11 mouse cellular contexts compared by ENCODE assay signal in genomic region chr4:125488796-125489637, GRCm38 (mm10). TPM values are rescaled to one million over a fixed set of nuclear protein-coding genes. Genes with fewer than 3 reads are reported as not detected.
DNase-seq lines count a peak whose midpoint lies in the region; ATAC-seq and TF ChIP-seq lines count a peak whose summit lies in the region.
"Had no signal": no experiment of that assay in that cellular context is flagged by ENCODE, and none has a peak within 500 bp of the region (broad histone marks: within the 10 kb centered on the region; RNA-seq: fewer than 3 reads in every experiment).

No protein-coding gene starts in this region.

- no peak for ATAC-seq in heart, embryonic 12.5 days (ENCODE audit: insufficient number of reproducible peaks, low FRiP score)
- no peak for ATAC-seq in forebrain, postnatal 0 days
- no peak for ATAC-seq in midbrain, embryonic 16.5 days
- ATAC-seq in lung, postnatal 0 days = no peak

- no peak overlapping the region for H3K27ac ChIP-seq in heart, embryonic 12.5 days (ENCODE audit: poor library complexity, severe bottlenecking)
- peak overlapping the region; percentile 89 for H3K27ac ChIP-seq in forebrain, postnatal 0 days (ENCODE audit: low read depth, low read length)
- H3K27ac ChIP-seq in midbrain, embryonic 16.5 days (ENCODE audit: low read length) = peak overlapping the region; percentile 83
- H3K27ac ChIP-seq in lung, postnatal 0 days (ENCODE audit: low read length) = no peak overlapping the region

- TF ChIP-seq CTCF in brain, embryonic 14.5 days (IDR thresholded peaks at IDR 0.05; ENCODE audit: borderline replicate concordance, extremely low read depth, insufficient read depth, insufficient read length) = no peak
- TF ChIP-seq CTCF in forebrain, postnatal 0 days (IDR thresholded peaks at IDR 0.05; ENCODE audit: low read depth) = no peak
- TF ChIP-seq CTCF in lung, postnatal 0 days (IDR thresholded peaks at IDR 0.05) = no peak

- H3K9ac ChIP-seq in heart, embryonic 12.5 days = no peak overlapping the region
- H3K9ac ChIP-seq in forebrain, postnatal 0 days = peak overlapping the region; percentile 70
- H3K9ac ChIP-seq in midbrain, embryonic 16.5 days (ENCODE audit: low read depth, low read length) = peak overlapping the region; percentile 76
- no peak overlapping the region for H3K9ac ChIP-seq in lung, postnatal 0 days (replicated peaks; ENCODE audit: low read depth)

- H3K4me3 ChIP-seq in heart, embryonic 12.5 days = peak overlapping the region; percentile 50; the same call in 1 of the 2 replicates
- peak overlapping the region; percentile 59 for H3K4me3 ChIP-seq in forebrain, postnatal 0 days (ENCODE audit: low read depth, low read length)
- peak overlapping the region; percentile 63 for H3K4me3 ChIP-seq in midbrain, embryonic 16.5 days (ENCODE audit: low read depth, low read length)
- H3K4me3 ChIP-seq in lung, postnatal 0 days (ENCODE audit: low read depth, low read length) = no peak overlapping the region

- no peak for DNase-seq in heart, postnatal 4 days
- DNase-seq in brain, embryonic 14.5 days (ENCODE audit: low read depth) = peak; percentile 61
- DNase-seq in forebrain, postnatal 0 days = no peak
- DNase-seq in B cell, adult 2 months = no peak
- DNase-seq in lung, postnatal 0 days (ENCODE audit: low spot score) = no peak
- no peak for DNase-seq in kidney, postnatal 36 days
- DNase-seq: gastrocnemius, postnatal 10 days had no signal

- 3% methylated on average over 26 of the region's 26 CpGs for WGBS in heart, embryonic 12.5 days
- WGBS in forebrain, postnatal 0 days = 4% methylated on average over 26 of the region's 26 CpGs
- 4% methylated on average over 26 of the region's 26 CpGs for WGBS in midbrain, embryonic 16.5 days
- WGBS in lung, postnatal 0 days = 3% methylated on average over 26 of the region's 26 CpGs

- no peak for TF ChIP-seq EP300 in lung, postnatal 0 days (IDR thresholded peaks at IDR 0.05)

- H3K9me3 ChIP-seq in heart, embryonic 12.5 days (replicated peaks) = no peaks in the 10 kb centered on the region
- H3K9me3 ChIP-seq in forebrain, postnatal 0 days (ENCODE audit: low read length) = no peaks in the 10 kb centered on the region
- no peaks in the 10 kb centered on the region for H3K9me3 ChIP-seq in midbrain, embryonic 16.5 days (replicated peaks; ENCODE audit: control insufficient read depth, low read length, poor library complexity, severe bottlenecking)
- no peaks in the 10 kb centered on the region for H3K9me3 ChIP-seq in lung, postnatal 0 days (ENCODE audit: low read length)

- H3K4me1 ChIP-seq in heart, embryonic 12.5 days (replicated peaks) = peaks cover 23% of the 10 kb centered on the region
- peaks cover 11% of the 10 kb centered on the region; the same call in 1 of the 2 replicates for H3K4me1 ChIP-seq in forebrain, postnatal 0 days (ENCODE audit: insufficient read depth)
- H3K4me1 ChIP-seq in midbrain, embryonic 16.5 days (ENCODE audit: control insufficient read depth, insufficient read depth, low read length) = peaks cover 53% of the 10 kb centered on the region
- no peaks in the 10 kb centered on the region for H3K4me1 ChIP-seq in lung, postnatal 0 days (ENCODE audit: insufficient read depth, low read depth, low read length)

- no peak for TF ChIP-seq POLR2A in brain, embryonic 14.5 days (IDR thresholded peaks at IDR 0.05; ENCODE audit: borderline replicate concordance, extremely low read depth, insufficient read depth, insufficient read length, poor library complexity, severe bottlenecking)

- no peak overlapping the region for H3K4me2 ChIP-seq in heart, embryonic 12.5 days
- H3K4me2 ChIP-seq in forebrain, postnatal 0 days (ENCODE audit: low read depth) = peak overlapping the region; percentile 52
- H3K4me2 ChIP-seq in midbrain, embryonic 16.5 days (ENCODE audit: low read length) = peak overlapping the region; percentile 78
- H3K4me2 ChIP-seq in lung, postnatal 0 days (replicated peaks; ENCODE audit: low read depth, low read length) = no peak overlapping the region

- H3K36me3 ChIP-seq in heart, embryonic 12.5 days = no peaks in the 10 kb centered on the region
- H3K36me3 ChIP-seq in forebrain, postnatal 0 days (ENCODE audit: insufficient read depth) = no peaks in the 10 kb centered on the region
- H3K36me3 ChIP-seq in midbrain, embryonic 16.5 days (ENCODE audit: control insufficient read depth, insufficient read depth, low read length) = no peaks in the 10 kb centered on the region
- H3K36me3 ChIP-seq in lung, postnatal 0 days (ENCODE audit: insufficient read depth, low read length) = no peaks in the 10 kb centered on the region

- peaks cover 100% of the 10 kb centered on the region for H3K27me3 ChIP-seq in heart, embryonic 12.5 days (replicated peaks)
- H3K27me3 ChIP-seq in forebrain, postnatal 0 days (ENCODE audit: insufficient read depth, low read length) = peaks cover 55% of the 10 kb centered on the region
- peaks cover 14% of the 10 kb centered on the region for H3K27me3 ChIP-seq in midbrain, embryonic 16.5 days (ENCODE audit: control insufficient read depth, insufficient read depth, low read depth, low read length)
- H3K27me3 ChIP-seq in lung, postnatal 0 days (replicated peaks; ENCODE audit: insufficient read depth, low read length) = peaks cover 70% of the 10 kb centered on the region

RNA-seq across cellular contexts. Expression of gene Grik3, which starts 1.5 kb away (rescaled TPM):
- polyA plus RNA-seq in heart, embryonic 12.5 days (2016; fragmentation: Nextera tagmentation; extraction: Ambion mirVana) = 0.23 and 0.30 TPM in 2 replicates
- total RNA-seq in heart, postnatal 4 days (2021) = under 1 TPM; 0.31 to 0.36 TPM
- polyA plus RNA-seq in brain, embryonic 14.5 days (2012; rRNA removed) = 28.2 and 37.1 TPM in 2 replicates
- total RNA-seq in forebrain, postnatal 0 days (2014; rRNA removed) = 21.5 and 23.1 TPM in 2 replicates
- polyA plus RNA-seq in forebrain, postnatal 0 days (2015; fragmentation: Nextera tagmentation; extraction: Ambion mirVana) = 2.8 and 4.3 TPM in 2 replicates
- 4.4 and 5.9 TPM in 2 replicates for polyA plus RNA-seq in midbrain, embryonic 16.5 days (2015; fragmentation: Nextera tagmentation; extraction: Ambion mirVana)
- polyA plus RNA-seq in lung, postnatal 0 days (2015; fragmentation: Nextera tagmentation; extraction: Ambion mirVana) = not detected in 2 replicates
- total RNA-seq: common myeloid progenitor, adult 5-6 weeks had no signal
- polyA plus RNA-seq: liver, embryonic 16.5 days had no signal

Comparison
In these comparisons a context has a peak if more than half of its experiments do, and no peak if none do; other contexts are left out.
1. H3K27ac ChIP-seq: peak in forebrain, postnatal 0 days (single experiment) and midbrain, embryonic 16.5 days (single experiment); none in heart, embryonic 12.5 days (single experiment) and lung, postnatal 0 days (single experiment).
2. H3K4me2 ChIP-seq: peak in forebrain, postnatal 0 days (single experiment) and midbrain, embryonic 16.5 days (single experiment); none in heart, embryonic 12.5 days (single experiment) and lung, postnatal 0 days (single experiment).
3. H3K9ac ChIP-seq: peak in forebrain, postnatal 0 days (single experiment) and midbrain, embryonic 16.5 days (single experiment); none in heart, embryonic 12.5 days (single experiment) and lung, postnatal 0 days (single experiment).